Mouse (Mus musculus): ENCODE measurements around the gene Cdhr3.

GRCm38 (mm10) chr12:33053311-33053710 is 39.4 kb downstream of the Cdhr3 start:
- TF ChIP-seq CTCF (IDR thresholded peaks at IDR 0.05; ENCODE audit: low read depth, low read length) (no peak), POLR2A (IDR thresholded peaks at IDR 0.05; ENCODE audit: borderline replicate concordance, low read depth, low read length) (no peak)
